Mouse (Mus musculus) ovary, postnatal 36 days (tissue): ENCODE data around the gene Pmpca.
"Not testable (repeated sequence)": the region's sequence is repeated elsewhere in the genome, so short reads cannot be mapped to it uniquely, and the experiment has no call there.

Experiments
- DNase-seq: peaks from one replicate; pipeline ENCODE4 v3.0.0; 2022; ENCODE audit warnings: low spot score, mixed read lengths

Pmpca gene

GRCm38 (mm10) chr2:26368572-26368971, 20.6 kb upstream of the Pmpca start:
- no peak for DNase-seq

DNA sequence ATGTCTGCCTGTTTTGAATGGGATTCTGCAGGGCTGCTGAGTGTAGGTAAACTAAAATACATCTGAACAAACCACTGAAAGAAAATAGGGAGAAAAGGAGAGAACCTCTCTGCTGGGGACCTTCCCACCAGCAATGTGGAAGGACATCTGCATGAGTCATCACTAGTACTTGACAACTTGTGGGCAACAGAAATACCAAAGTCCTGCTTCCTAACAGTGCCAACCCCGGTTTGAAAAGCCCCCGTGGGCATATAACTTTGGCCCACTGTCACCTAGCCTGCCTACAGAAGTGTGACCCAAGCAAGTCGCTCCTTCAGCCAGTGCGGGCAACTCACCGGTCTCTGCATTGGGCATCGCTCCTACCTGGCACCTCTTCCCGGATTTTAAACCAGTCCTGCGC, 16.7 kb upstream of the Pmpca start:
- no peak for DNase-seq

DNA sequence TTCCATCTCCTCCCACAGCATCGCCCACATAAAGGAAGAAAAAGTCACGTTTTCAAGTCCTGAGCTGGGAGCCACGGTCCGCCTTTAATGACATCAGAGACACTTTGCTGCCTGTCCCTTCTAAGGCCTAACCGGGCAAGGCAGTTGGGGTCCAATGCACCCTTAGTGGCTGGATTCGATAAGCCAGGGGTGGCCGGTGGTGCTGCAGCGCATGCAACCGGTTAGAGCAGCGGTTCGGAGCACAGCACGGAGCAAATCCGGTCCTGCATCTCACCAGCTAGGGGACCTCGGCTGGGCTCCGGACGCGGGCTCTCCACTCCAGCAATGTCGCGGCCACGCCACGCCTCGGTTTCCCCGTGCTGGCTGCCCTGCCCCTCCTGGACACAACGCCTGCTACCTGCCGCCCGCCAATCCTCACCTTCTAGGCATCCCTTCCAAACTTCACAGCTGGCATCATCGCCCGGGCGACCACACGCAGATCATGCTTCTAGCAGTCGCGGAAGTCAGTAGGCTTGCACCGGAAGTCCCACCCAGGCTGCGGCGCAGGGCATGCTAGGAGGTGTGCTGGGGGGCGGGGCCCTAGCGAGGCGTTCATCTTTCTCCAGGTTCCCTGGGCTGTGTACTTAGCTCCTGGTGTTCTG, 8.9 kb upstream of the Pmpca start, which contains the start of gene Snapc4:
Gene Snapc4, minus strand, starts transcription at position 523 of the 641 bp plus-strand sequence.
- DNase-seq = peak; percentile 82

- DNase-seq = not testable (repeated sequence)
These were observed 8.3 kb upstream of the Pmpca start for GRCm38 (mm10) chr2:26380871-26381270.

- no peak for DNase-seq
These were observed 1.4 kb upstream of the Pmpca start for GRCm38 (mm10) chr2:26387713-26388112.

DNA sequence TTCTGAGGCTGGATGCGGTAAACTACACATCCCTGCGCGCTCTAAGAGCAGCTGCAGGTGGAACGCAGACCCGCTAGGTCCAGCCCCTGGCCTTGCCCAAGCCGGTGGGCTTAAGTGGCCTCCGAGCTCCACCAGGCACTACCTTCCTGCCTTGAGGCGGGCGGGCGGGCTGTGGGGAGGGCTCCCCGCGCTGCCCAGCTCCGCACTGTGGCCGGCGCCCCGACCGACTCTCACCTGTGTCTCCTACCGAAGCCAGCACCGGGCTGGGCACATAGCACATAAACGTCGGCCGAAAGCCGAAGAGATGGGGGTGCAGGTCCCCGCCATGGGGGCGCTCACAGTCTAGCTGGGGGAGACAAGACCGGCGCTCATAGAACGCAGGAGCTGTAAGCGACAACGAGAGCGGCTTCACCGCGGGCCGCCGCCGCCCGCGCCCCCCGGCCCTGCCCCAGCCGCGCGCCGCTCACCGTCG, 421 bp upstream of the Pmpca start:
- DNase-seq = no peak

DNA sequence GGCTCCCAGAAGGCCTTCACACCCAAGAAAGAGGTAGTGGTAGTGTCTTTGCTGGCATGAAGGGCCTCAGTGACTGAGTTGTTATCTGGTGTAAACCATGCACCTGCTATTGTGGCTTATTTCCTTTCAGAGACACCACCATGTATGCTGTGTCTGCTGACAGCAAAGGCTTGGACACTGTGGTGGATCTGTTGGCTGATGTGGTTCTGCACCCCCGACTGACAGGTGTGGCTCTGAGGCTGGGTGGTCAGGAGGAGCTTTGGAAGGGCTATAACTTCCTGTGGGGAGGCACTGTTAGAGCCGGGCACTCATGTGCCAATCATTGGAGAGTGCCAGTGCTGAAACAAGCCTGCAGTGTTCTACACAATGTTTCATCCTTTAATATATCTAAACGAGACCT, 1.8 kb downstream of the Pmpca start:
- no peak for DNase-seq

DNA sequence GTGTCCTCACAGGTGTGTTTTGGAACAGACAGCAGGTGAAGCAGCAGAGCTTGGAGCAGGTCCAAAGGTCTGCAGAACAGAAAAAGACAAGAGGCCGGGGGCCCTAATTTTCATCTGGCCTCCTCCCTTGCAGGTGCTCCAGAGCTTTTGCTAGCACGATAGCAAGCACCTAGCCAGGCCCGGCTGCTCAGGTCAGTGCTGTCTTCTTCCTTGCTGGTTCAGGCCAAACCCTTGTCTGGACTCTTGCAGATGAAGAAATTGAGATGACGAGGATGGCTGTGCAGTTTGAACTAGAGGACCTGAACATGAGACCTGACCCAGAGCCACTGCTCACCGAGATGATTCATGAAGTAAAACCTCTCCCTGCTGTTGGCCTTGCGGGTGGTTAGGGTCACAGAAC, 2.5 kb downstream of the Pmpca start:
- DNase-seq = no peak

- DNase-seq = no peak
These were observed 9.8 kb downstream of the Pmpca start for GRCm38 (mm10) chr2:26398978-26399377.

GRCm38 (mm10) chr2:26399647-26400046, 10.5 kb downstream of the Pmpca start:
- DNase-seq = no peak

DNA sequence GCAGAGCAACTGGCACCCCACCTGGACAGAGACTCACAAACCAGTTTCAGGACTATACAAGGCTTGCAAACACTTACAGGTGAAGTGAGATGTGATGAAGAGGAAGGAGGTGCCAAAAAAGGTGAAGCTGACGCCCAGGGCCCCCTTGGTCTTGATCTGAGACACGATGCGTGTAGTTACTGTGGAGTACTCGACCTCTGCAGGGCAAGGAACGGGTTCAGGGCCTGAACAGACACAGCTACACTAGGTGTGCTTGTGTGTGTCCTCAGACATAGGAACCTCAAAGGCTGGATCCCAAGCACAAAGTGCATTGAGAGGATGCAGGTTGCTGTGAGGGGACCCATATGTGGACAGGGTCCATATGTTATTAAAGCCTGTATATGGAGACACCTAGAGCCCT, 11.2 kb downstream of the Pmpca start:
- no peak for DNase-seq

DNA sequence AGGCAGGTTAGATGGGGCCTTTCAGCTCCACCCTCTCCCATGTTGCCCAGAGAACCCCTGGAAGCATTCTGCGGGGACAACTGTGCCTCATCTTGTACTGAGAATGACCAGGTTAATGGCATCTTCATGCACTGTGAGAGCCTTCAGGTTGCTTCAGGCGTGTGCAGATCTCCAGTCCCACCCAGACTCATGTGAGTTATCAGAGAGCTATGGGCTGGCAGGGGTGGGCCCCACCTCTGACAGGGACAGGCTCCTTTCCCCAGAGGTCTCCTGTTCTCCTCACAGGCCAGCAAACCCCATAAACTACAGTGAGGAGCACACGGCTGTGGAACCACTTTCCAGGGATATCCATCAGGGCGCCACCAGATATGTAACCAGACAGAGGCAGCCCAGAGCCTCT, 11.9 kb downstream of the Pmpca start:
- no peak for DNase-seq

DNA sequence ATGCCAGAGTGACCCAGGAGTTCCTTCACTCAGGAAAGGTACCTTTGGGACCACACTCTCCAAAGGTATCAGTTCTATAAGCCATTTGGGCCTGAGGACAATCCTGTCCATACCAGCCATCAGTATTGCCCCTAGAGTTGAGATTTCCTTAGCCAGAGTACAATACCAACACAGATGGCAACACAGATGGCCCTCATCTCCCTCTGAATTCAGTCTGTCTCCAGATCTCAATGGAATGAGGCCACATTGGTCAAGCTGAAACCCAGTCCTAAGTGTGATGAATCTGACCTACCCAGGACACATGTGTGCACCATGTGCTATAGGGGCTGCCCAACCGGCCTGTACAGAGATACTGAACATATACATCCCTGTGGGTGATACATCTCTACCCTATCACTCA, 13.1 kb downstream of the Pmpca start:
- no peak for DNase-seq

GRCm38 (mm10) chr2:26403306-26403705, 14.2 kb downstream of the Pmpca start:
- DNase-seq = no peak

DNA sequence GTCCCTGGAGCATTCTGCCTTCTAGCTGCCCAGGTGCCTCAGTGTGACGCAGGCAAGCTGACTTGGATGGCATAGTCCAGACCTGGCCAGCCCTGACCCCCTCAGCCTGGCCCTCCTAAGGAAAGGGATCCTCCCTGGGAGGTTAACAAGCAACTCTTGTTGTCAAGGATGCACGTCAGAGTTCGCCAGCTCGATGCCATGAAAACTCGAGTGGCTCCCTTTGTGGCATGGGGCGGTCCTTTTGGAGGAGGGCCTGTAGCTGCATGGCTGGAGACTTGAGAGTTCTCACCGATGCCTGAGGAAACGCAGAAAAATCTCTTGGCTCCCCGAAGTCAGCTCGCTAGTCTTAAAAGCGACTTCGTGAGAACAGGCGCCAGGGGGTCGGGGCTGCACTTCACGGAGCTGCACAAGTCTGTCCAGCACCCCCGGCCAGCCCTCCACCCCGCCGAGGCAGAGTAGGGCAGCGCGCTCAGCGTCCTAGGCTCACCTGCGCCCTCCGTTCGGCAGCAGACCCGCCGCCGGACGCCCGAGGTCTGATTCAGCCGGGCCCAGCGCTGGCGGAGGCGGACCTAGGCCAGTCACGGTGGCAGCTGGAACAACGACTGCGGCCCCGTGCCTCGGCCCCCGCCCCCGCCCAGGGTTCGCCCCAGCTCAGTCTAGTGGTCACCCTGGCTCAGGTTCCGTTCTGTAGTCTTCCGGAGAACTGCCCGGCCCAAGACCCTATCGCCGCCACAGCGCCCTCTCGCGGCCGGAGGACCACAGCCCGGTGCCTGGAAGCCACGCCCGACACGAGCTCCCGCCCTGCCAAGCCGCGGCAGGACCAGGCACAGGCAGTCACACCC, 19.6 kb downstream of the Pmpca start, which contains the start of gene Inpp5e:
Gene Inpp5e, minus strand, starts transcription at position 689 of the 842 bp plus-strand sequence.
- DNase-seq = peak; percentile 98

DNA sequence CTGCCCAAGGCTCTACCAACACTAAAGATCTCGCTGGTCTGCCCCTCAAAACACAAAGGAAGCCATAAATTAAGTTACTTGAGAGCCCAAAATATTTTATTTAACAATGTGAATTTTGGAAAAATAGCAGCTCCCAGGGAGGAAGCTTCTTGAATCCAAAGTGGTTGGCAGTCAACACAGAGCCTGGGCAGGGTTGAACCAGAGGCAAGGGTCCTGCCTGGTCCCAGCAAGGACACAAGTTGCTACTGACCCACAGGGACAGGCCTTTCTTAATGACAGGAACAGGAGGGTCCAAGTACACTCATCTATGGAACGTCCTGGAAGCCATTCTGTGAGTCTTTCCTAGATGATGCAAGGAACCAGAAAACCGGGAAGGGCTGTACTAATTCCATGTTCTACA, 20.2 kb downstream of the Pmpca start:
- DNase-seq = no peak

GRCm38 (mm10) chr2:26410091-26410490, 21.0 kb downstream of the Pmpca start:
- DNase-seq = no peak

DNA sequence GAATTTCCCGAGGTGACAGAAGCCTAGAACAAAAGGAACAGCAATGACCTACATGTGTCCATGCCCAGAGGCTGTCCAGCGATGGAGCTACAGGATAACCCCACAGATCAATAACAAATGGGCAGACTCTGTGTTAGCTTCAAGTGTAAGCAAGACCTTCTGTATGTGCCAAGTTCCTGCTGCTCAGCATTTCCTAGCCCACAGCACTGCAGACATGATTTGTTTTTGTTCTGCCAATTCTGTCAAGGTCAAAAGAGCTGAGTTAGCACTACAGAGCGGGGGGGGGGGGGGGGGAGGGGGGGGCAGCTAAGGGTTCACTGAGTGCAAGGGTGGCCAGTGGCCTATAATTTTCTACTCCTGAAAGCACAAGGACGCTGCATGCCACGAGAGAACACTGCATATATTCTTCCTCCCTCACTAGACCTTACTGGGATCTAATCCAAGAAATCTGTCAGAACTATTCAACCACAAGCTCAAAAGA, 21.8 kb downstream of the Pmpca start:
- DNase-seq = no peak

- no peak for DNase-seq
These were observed 27.9 kb downstream of the Pmpca start for GRCm38 (mm10) chr2:26417066-26417465.

DNA sequence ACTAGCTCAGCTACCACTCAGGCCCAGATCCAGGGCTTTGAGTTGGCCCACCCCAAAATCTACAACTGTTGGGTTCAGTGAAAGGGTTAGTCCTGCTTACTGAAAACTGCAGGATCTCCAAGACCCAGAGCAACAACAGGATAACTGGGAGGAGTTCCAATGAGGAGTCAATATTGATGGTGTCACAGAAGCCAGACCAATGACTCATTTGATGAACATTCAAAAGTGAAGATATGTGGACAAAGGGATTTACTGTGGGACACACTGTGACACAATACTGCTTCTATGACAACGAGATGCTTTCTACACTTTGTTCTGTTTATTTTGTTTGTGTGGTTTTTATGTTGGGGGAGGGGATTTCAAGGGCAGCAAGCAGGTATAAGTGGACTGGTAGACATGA, 29.0 kb downstream of the Pmpca start:
- no peak for DNase-seq

DNA sequence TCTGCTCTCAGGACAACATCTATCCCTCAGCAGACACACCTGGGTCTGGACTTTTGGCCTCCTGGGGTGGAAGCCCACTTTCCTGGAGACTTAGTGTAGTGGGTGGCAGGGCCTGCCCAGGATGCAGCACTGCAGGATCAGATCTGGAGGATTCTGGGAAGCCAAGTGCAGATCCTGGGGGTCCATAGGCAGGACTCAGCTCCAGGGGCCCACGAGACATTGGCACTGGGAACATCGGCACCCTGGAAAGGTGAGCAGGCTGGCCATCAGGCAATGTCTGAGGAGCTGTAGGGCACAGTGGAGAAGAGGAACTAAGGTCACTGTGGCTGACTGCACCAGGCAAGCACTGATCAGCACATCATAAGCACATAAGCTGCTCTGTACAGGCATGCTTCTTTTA, 32.8 kb downstream of the Pmpca start:
- DNase-seq = no peak

- DNase-seq = no peak
These were observed 33.9 kb downstream of the Pmpca start for GRCm38 (mm10) chr2:26423086-26423485.

DNA sequence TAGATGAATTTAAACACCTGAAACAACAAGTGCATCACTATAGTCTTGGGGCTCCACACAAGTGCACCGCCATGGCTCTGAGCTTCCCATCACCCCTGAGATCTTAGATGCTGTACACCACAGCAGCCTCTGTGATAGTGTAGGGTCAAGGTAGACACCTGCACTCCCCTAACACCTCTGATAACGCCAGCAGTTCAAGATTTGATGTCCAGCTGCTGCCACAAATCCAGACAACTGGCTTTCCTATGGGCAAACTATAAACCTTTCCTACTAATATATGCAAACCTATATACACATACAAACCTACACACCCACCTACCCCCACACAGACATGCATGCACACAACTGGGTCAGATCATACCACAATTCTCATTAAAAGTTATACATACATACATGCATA, 35.4 kb downstream of the Pmpca start:
- no peak for DNase-seq
